Mouse (Mus musculus) left cerebral cortex, postnatal 4 days (tissue): ENCODE data around the gene Tmem211. TPM values are rescaled to one million over a fixed set of nuclear protein-coding genes. Genes with fewer than 3 reads are reported as not detected.

ENCODE experiments used
- DNase-seq: peaks from one replicate; pipeline ENCODE4 v3.0.0-alpha.2; 2022
- intact Hi-C: fragments of 180-260 bp; cut with DNase I; formaldehyde crosslinking; loops from one replicate; pipeline ENCODE4 v1.15.1; 2025
- total RNA-seq, 2 experiments: library from RNA; stranded (reverse); gene quantifications; 2 replicates each; pipeline ENCODE4 v1.2.3; 2021

The Tmem211 gene
- total RNA-seq, 2 experiments from 2014 or later, result 0.18 TPM; not detected in 1

- no peak for DNase-seq
- intact Hi-C loops, result no loop called here
Measured at GRCm38 (mm10) chr5:113212156-113212835, 14.4 kb upstream of the Tmem211 start.

- DNase-seq, result no peak
- intact Hi-C loops, result no loop called here
Measured at GRCm38 (mm10) chr5:113214041-113214440, 12.7 kb upstream of the Tmem211 start.

- intact Hi-C loops, result no loop called here
- peak; percentile 30 for DNase-seq
Measured at GRCm38 (mm10) chr5:113214455-113214854, 12.3 kb upstream of the Tmem211 start.

- no peak for DNase-seq
Measured at GRCm38 (mm10) chr5:113215610-113216011, 11.1 kb upstream of the Tmem211 start.

GRCm38 (mm10) chr5:113216328-113216960 lies 10.3 kb upstream of the Tmem211 start:
- intact Hi-C loops, result no loop called here
- DNase-seq, result no peak

More at GRCm38 (mm10) chr5:113215610-113216011, 11.1 kb upstream of the Tmem211 start:
- intact Hi-C loops, result no loop called here

GRCm38 (mm10) chr5:113217076-113217475 lies 9.6 kb upstream of the Tmem211 start:
- intact Hi-C loops, result no loop called here
- DNase-seq, result no peak

GRCm38 (mm10) chr5:113218617-113219235 lies 8.0 kb upstream of the Tmem211 start:
- intact Hi-C loops, result no loop called here
- DNase-seq, result no peak

GRCm38 (mm10) chr5:113219450-113219849 lies 7.3 kb upstream of the Tmem211 start:
- DNase-seq, result no peak
- intact Hi-C loops, result no loop called here

GRCm38 (mm10) chr5:113219876-113220275 lies 6.8 kb upstream of the Tmem211 start:
- intact Hi-C loops, result no loop called here
- DNase-seq, result no peak

- DNase-seq, result peak; percentile 21
- intact Hi-C loops, result no loop called here
Measured at GRCm38 (mm10) chr5:113220383-113221146, 6.1 kb upstream of the Tmem211 start.

- intact Hi-C loops, result no loop called here
- DNase-seq, result peak; percentile 83
Measured at GRCm38 (mm10) chr5:113221147-113221865, 5.4 kb upstream of the Tmem211 start, which contains the start of gene 2900026A02Rik. Gene 2900026A02Rik (minus strand): TSS chr5:113221236.

- intact Hi-C loops, result loop anchor here (2.0 kb wide), 1 partner anchor 43 kb away; no protein-coding TSS in a partner anchor
- DNase-seq, result no peak
Measured at GRCm38 (mm10) chr5:113223888-113224287, 2.8 kb upstream of the Tmem211 start.

GRCm38 (mm10) chr5:113225271-113225670 lies 1.4 kb upstream of the Tmem211 start:
- intact Hi-C loops, result loop anchor here (2.0 kb wide), 1 partner anchor 44 kb away; no protein-coding TSS in a partner anchor
- DNase-seq, result peak; percentile 30

GRCm38 (mm10) chr5:113225686-113226435 lies 848 bp upstream of the Tmem211 start:
- intact Hi-C loops, result loop anchor here (2.0 kb wide), 2 partner anchors 45 to 125 kb away; no protein-coding TSS in a partner anchor
- DNase-seq, result peak; percentile 21

- DNase-seq, result no peak
Measured at GRCm38 (mm10) chr5:113230196-113230595, 3.5 kb downstream of the Tmem211 start.

GRCm38 (mm10) chr5:113249263-113249930 lies 22.7 kb downstream of the Tmem211 start:
- DNase-seq, result no peak
- intact Hi-C loops, result no loop called here

More at GRCm38 (mm10) chr5:113230196-113230595, 3.5 kb downstream of the Tmem211 start:
- intact Hi-C loops, result no loop called here

- intact Hi-C loops, result no loop called here
- DNase-seq, result no peak
Measured at GRCm38 (mm10) chr5:113250806-113251205, 24.1 kb downstream of the Tmem211 start.

- no peak for DNase-seq
- intact Hi-C loops, result no loop called here
Measured at GRCm38 (mm10) chr5:113265637-113266036, 38.9 kb downstream of the Tmem211 start.

GRCm38 (mm10) chr5:113268246-113268645 lies 41.5 kb downstream of the Tmem211 start:
- intact Hi-C loops, result no loop called here
- no peak for DNase-seq
